Mouse (Mus musculus): ENCODE data around the gene Mmp11.

- TF ChIP-seq POLR2A (IDR thresholded peaks at IDR 0.05; ENCODE audit: borderline replicate concordance, insufficient read depth, low read length) (no peak), CTCF (IDR thresholded peaks at IDR 0.05; ENCODE audit: borderline replicate concordance, insufficient read depth, low read depth, low read length) (no peak)
These were observed 6.0 kb downstream of the Mmp11 start for GRCm38 (mm10) chr10:75930304-75930703.
